Mouse (Mus musculus) lung, postnatal 0 days (tissue): ENCODE measurements around the gene Tctn3.

Experiments
- CTCF ChIP-seq: IDR thresholded peaks from 2 replicates; pipeline ENCODE4 v1.5.1; 2016; ENCODE audit warnings: antibody characterized with exemption, mild to moderate bottlenecking
- EP300 ChIP-seq: IDR thresholded peaks from 2 replicates; pipeline ENCODE4 v1.6.1; 2016; ENCODE audit warnings: antibody characterized with exemption, mild to moderate bottlenecking, control low read depth

- no peak for TF ChIP-seq CTCF
- TF ChIP-seq EP300 = no peak
These were observed 56.9 kb downstream of the Tctn3 start for GRCm38 (mm10) chr19:40555136-40555535.
